Mouse (Mus musculus) heart, adult 18-20 months (tissue): ENCODE results near the gene Kin. TPM values are rescaled to one million over a fixed set of nuclear protein-coding genes. Genes with fewer than 3 reads are reported as not detected.

Experiments
- DNase-seq, 2 experiments: peaks; one replicate each; pipeline ENCODE4 v3.0.0; 2021 to 2022; ENCODE audit warnings: mixed read lengths in 1 of 2
- total RNA-seq, 2 experiments: library from RNA; stranded (reverse); gene quantifications; 2 replicates each; pipeline ENCODE4 v1.2.3; 2021

Kin gene
- total RNA-seq, 2 experiments from 2014 or later: 7.8 to 9.4 TPM

GRCm38 (mm10) chr2:10108535-10109189, 28.3 kb downstream of the Kin start:
- DNase-seq: no peak

GRCm38 (mm10) chr2:10118751-10119150, 38.4 kb downstream of the Kin start:
- no peak for DNase-seq

- no peak for DNase-seq
Observed at GRCm38 (mm10) chr2:10119276-10119675, 38.9 kb downstream of the Kin start.

- DNase-seq: no peak
Observed at GRCm38 (mm10) chr2:10121826-10122225, 41.4 kb downstream of the Kin start.

DNA sequence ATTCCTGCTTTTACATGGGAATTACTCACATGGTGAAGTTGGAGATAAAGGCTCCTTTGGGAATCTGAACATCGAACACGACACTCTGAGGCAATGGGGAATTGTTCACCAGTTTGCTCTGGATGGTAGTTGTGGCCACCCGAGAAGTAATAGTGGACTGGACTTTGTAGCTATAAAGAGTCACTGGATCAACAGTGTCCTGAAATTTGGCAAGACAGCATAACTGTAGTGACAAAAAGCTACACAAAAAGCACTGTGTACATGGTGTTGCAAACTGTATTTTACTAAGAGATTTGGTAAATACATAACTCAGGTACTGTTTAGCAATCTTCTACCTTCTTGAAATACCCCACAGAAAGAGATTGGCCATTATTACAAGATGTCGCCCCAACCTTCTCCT, 45.7 kb downstream of the Kin start:
- no peak for DNase-seq

DNA sequence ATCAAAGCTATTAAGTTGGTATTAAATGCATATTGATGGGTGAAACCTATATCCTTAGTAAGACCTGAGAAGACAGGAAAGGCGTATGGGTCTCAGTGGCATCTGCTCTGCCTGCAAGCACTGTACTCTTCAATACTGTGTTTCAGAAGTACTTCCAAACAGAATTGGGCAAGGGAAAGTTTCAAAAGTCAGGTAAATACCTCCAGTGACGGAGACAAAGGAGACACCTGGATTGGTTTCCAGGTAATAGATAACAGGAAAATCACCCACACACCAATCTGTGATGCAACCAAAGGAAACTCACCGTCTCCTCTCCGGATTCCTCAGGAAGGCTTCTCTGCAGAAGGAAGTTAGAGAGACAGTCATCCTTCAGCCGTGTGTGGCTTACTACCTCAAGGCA, 47.1 kb downstream of the Kin start:
- no peak for DNase-seq

- DNase-seq: no peak
Observed at GRCm38 (mm10) chr2:10128571-10128970, 48.2 kb downstream of the Kin start.

- DNase-seq: peak; percentile 10 to 20
Observed at GRCm38 (mm10) chr2:10130341-10130990, 50.1 kb downstream of the Kin start.

DNA sequence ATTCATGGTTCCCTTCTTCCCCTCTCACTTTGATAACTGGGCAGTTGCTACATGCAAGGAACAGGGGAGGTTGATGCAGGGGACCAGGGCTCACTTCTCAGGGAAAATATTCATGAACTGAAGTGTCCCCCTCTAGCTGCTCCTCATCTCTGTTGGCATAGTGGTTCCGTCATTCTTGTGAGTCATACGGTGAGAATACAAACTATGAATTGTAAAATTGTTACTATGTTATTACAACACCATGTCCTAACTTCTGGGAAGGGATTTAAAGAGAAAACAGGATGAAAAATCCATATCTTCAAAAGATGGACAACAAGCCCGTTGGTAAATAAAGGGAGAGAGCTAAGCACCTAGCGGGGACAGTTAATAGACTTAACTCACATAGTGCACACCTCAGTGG, 50.9 kb downstream of the Kin start, which contains the start of gene Itih2:
TSS of gene Itih2 (minus strand) at position 101 of the 400 bp plus-strand sequence.
- DNase-seq: no peak

- DNase-seq: no peak
Observed at GRCm38 (mm10) chr2:10132128-10132527, 51.7 kb downstream of the Kin start.

- DNase-seq: no peak
Observed at GRCm38 (mm10) chr2:10133941-10134340, 53.5 kb downstream of the Kin start.

DNA sequence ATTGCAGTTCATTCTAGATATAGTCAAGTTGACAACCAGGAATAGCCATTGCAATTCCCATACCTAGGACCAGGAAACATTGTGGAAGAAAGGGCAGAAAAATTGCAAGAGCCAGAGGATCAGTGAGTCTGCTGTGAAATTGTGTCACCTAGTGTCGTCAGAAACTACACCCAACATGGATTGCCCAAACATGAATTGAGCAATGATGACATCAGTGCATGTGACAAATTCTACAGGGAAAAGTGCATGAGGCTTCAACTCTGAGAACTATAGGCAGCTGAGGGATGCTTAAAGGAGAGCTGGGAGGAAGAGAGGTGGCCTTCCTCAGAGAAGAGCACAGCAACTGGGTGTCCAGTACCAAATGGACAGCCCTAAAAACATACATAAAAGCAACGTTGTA, 56.9 kb downstream of the Kin start:
- no peak for DNase-seq

- no peak for DNase-seq
Observed at GRCm38 (mm10) chr2:10140456-10140855, 60.1 kb downstream of the Kin start.

Other genes with a start within 250 kb of the Kin start
- not detected for gene 4930412O13Rik, start 199.3 kb upstream of the Kin start, total RNA-seq
- gene 9230102O04Rik, start 191.1 kb upstream of the Kin start, total RNA-seq: not detected
- 1 to 10 TPM in 1 of 2 experiments, under 1 TPM in 1; 0.62 to 1.0 TPM for gene Gata3, start 190.6 kb upstream of the Kin start, total RNA-seq
- gene Taf3, start 32.0 kb upstream of the Kin start, total RNA-seq: 1 to 10 TPM; 8.2 to 8.4 TPM
- 1,000 to 10,000 TPM; 1,460 to 1,539 TPM for gene Atp5c1, start 83 bp upstream of the Kin start, total RNA-seq
- under 1 TPM; 0.35 to 0.85 TPM for gene Itih2, start 50.8 kb downstream of the Kin start, total RNA-seq
- gene Itih5, start 73.0 kb downstream of the Kin start, total RNA-seq: 1 to 10 TPM; 4.2 to 6.0 TPM